Mouse (Mus musculus) testis, adult 2 months (tissue): Measurements from ENCODE around the gene Ostm1. TPM values are rescaled to one million over a fixed set of nuclear protein-coding genes. Genes with fewer than 3 reads are reported as not detected.

Experiments
- H3K27ac ChIP-seq: fragments of 200-500 bp; 2 replicates; pipeline ENCODE4 v1.5.1; 2012; ENCODE audit warnings: low read depth, low read length; ENCODE audit not compliant: control insufficient read depth, insufficient read depth
- H3K27me3 ChIP-seq: fragments of 200-500 bp; 2 replicates; pipeline ENCODE4 v1.6.1; 2012; ENCODE audit warnings: mild to moderate bottlenecking, low read length, moderate library complexity; ENCODE audit not compliant: control insufficient read depth, insufficient read depth
- H3K36me3 ChIP-seq: fragments of 200-500 bp; 2 replicates; pipeline ENCODE4 v1.6.1; 2012; ENCODE audit warnings: mild to moderate bottlenecking, low read length; ENCODE audit not compliant: control insufficient read depth, insufficient read depth
- H3K4me1 ChIP-seq: fragments of 200-500 bp; 2 replicates; pipeline ENCODE4 v1.6.1; 2012; ENCODE audit warnings: low read length; ENCODE audit not compliant: control insufficient read depth, insufficient read depth
- H3K4me3 ChIP-seq: fragments of 200-500 bp; 2 replicates; pipeline ENCODE4 v1.5.1; 2012; ENCODE audit warnings: low read depth, mild to moderate bottlenecking, low read length, moderate library complexity, mixed read lengths; ENCODE audit not compliant: control insufficient read depth
- CTCF ChIP-seq: fragments of 200-500 bp; IDR thresholded peaks from 2 replicates; pipeline ENCODE4 v1.5.1; 2012; ENCODE audit warnings: low read depth, mild to moderate bottlenecking, inconsistent platforms, low read length, moderate library complexity; ENCODE audit not compliant: control insufficient read depth, insufficient read depth, insufficient replicate concordance
- POLR2A ChIP-seq: fragments of 200-500 bp; IDR thresholded peaks from 2 replicates; pipeline ENCODE4 v1.6.1; 2012; ENCODE audit warnings: low read depth, mild to moderate bottlenecking, inconsistent platforms, low read length, moderate library complexity; ENCODE audit not compliant: control insufficient read depth
- polyA plus RNA-seq: library from polyadenylated mRNA; depleted of rRNA; stranded (reverse); fragments of >200 nt; gene quantifications from 2 replicates; pipeline ENCODE4 v1.2.3, GENCODE M21; 2012

Ostm1 gene
- polyA plus RNA-seq, 1 experiment, result 4.1 TPM

DNA sequence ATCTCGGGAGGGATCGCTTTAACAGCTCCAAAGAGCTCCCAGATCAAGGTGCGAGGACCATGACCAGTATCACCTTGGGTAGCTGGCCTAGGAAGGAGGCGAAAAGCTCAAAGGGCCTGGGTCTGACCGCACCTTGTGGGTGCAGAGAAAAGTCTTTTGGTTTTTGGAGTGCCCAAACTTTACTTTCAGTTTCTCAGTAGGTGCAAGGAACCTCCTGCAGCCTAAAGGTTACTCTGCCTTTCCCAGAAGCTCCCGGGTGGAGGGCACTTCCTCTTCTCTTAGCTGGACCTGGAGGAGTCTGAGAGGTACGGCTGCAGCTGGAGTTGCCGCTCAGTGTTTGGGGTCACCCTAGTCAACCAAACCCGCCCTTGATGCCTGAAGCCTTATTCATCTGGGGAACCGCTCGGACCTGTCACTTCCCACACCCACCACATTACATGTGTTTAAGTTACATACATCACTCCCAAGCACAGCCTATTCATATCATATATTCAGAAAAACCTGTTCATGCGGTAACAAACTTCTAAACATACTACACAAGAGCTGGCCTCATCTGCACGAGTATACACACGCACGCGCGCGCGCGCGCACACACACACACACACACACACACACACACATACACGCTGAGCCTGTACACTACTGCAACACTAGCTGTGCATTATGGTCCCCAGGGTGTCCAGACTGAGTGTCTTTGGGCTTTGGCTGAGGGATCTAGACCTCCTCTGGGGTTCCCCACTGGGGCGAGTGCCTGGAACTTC lies 49.9 kb downstream of the Ostm1 start:
- TF ChIP-seq CTCF (no peak), POLR2A (no peak)
- Histone ChIP-seq H3K27me3 (peaks cover 14% of the 10 kb centered on the region), H3K36me3 (no peaks in the 10 kb centered on the region), H3K4me1 (peaks cover 17% of the 10 kb centered on the region), H3K4me3 (peak overlapping the region; percentile 20; the same call in 1 of the 2 replicates), H3K27ac (no peak overlapping the region)

DNA sequence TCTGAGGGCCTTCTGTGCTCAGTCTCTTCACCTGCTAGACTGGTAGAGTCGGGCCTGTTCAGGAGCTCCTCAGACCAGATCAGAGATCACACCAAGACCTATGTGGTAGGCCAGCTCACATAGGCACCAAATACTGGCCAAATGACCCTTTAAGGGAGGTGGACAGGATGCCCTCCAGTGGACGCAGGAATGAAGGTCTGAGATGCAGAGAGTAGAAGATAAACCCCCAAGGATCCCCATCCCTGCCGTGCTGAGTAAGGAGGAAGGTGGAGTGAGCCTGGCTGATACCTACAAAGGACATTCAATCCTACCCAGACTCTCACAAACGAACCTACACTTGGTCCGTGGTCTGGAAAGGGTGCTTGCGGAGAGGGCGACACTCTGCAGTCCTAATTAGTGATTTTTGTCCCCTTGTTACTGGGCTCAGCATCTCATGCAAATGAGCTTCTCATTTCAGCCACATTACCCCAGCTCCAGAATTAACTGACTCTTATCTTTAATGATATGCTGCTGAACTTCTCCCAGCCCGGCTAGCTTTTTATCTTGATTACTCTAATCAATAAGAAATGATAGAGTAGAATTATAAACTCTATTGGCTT lies 50.6 kb downstream of the Ostm1 start:
- H3K4me1 ChIP-seq, result peaks cover 17% of the 10 kb centered on the region

DNA sequence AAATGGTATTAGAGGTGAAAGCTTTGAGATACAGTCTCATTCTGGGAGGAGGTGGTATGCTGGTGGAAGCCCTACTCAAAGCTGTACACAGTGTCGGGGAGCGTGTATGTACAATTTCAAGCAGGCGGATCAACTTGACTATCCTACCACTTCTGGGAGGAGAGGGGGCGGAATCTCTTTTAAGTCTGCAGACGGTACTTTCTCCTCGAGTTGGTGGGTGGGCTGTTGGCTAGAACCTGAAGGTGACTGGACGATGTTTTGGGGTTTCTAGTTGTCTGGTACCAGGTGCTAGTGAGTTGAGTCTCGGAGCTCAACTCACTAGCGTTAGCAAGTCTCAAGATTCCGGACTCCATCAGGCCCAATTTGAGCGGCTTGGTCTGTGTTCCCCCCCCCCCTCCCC lies 51.4 kb downstream of the Ostm1 start:
- Histone ChIP-seq H3K27ac (no peak overlapping the region), H3K27me3 (peaks cover 14% of the 10 kb centered on the region), H3K4me1 (peaks cover 17% of the 10 kb centered on the region), H3K36me3 (no peaks in the 10 kb centered on the region), H3K4me3 (no peak overlapping the region)
- no peak for TF ChIP-seq POLR2A
- TF ChIP-seq CTCF, result no peak

More for the DNA sequence above, 50.6 kb downstream of the Ostm1 start:
- Histone ChIP-seq H3K27ac (no peak overlapping the region), H3K36me3 (no peaks in the 10 kb centered on the region), H3K27me3 (peaks cover 14% of the 10 kb centered on the region), H3K4me3 (no peak overlapping the region)
- no peak for TF ChIP-seq CTCF
- TF ChIP-seq POLR2A, result no peak

DNA sequence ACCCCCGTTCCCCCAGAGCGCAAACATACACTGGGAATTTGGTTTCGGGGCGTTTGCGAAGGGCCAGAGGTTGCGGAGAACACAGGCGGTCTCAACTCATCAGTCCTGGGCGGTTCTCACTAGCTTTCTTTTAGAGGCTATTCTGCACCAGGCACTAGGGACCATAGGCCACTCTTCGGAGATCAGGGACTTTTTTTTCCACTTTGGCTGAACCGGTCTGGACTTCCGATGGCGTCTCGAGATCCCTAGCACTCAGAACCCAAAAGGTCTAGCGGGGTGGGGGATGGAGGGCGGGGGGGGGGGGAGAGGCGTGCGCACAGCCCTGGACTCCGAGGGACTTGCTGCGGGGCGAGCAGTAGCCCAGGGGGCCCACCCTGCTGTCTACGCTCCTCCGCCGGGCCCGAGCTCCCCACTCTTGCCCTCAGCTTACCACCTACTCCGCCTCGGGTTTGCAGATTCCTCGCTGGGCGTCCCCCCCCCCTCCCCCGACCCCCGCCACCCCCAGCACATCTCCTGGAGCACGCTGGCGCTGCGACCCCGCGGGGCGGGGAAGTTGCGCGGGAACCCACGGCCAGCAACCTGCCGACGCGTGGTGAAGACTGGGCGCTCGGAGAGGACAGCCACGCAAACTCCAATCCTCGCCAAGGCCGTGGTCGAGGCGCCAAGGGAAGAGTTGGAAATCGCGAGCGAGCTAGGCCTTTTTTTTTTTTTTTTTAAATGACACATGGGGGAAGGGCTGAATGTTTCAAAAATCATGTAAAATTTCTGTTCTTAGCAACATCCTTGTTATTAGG lies 52.1 kb downstream of the Ostm1 start:
- Histone ChIP-seq H3K4me1 (peaks cover 17% of the 10 kb centered on the region), H3K27me3 (peaks cover 14% of the 10 kb centered on the region), H3K27ac (no peak overlapping the region), H3K36me3 (no peaks in the 10 kb centered on the region), H3K4me3 (no peak overlapping the region)
- TF ChIP-seq CTCF (no peak), POLR2A (no peak)

DNA sequence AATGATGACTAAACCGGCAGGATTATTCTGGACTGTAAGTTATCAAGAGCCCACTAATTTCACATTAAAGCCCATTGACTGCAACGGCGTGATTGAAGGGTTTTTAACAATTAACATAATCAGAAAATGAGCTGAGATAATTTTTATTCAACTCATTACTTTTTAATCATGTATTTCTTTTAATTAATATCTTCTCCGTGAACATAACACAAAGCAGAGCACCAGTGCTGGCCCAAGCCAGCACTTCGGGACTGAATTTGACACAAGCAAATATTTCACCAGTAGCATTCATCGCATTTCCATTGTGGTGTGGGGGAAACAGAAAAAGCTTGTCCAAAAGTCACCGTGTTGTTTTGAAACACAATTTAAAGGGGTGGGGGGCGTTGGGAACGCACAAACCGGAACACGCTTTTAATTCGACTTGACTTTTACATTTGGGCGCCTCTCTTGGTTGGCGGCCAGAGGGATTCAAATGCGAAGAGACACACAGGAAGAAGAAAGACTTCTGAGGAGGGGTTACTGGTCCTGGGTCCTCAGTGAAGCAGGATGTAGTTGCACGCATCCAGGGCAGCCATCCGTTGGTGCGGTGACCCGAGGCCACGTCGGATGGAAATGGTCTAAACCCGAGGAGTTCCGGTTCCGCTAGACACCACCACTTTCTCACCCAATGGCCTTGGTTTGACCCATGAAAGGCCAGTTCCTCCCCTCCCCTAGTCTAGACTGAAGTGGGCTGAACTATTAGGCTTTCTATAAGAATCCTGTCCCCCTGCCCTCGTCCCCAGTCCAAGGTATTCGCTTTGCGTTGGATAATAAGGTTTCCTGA lies 52.9 kb downstream of the Ostm1 start:
- H3K36me3 ChIP-seq, result no peaks in the 10 kb centered on the region
- TF ChIP-seq POLR2A, result no peak
- no peak for TF ChIP-seq CTCF
- no peak overlapping the region for H3K27ac ChIP-seq
- H3K27me3 ChIP-seq, result peaks cover 10% of the 10 kb centered on the region
- H3K4me3 ChIP-seq, result peak overlapping the region; percentile 5
- H3K4me1 ChIP-seq, result peaks cover 16% of the 10 kb centered on the region

DNA sequence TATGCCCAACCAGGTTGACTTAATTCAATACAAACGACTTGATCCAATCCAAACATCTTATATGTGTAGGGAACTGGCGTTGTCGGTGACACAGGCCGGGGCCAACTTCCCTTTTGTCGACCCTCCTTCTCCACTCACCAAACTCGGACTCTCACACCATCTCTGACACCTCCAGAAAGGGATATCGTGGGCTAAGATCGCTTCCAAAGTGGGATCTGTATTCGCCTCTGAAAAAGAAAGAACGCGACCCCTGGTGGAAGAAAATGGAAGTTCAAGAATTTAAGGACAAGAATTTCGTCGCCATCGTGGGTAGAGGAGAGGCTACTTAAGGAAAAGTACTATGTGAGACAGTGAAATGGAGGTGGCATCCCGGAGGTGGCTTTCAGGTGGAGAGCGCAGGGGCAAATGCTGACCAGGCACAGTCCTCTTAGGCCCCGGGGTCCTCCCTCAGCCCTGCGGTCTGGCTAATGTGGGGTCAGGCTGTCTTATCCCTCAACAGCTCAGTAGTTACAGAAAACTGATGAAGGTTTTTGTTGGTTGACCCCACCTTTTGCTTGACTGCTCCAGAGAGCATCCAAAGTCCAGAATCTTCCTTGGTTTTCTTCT lies 53.7 kb downstream of the Ostm1 start:
- TF ChIP-seq CTCF, result 0 out of 2 replicates have a peak, but pooled peaks have one; percentile 19
- TF ChIP-seq POLR2A, result no peak
- no peak overlapping the region for H3K27ac ChIP-seq
- H3K4me1 ChIP-seq, result peaks cover 14% of the 10 kb centered on the region
- no peaks in the 10 kb centered on the region for H3K36me3 ChIP-seq
- H3K4me3 ChIP-seq, result peak overlapping the region; percentile 5; the same call in 1 of the 2 replicates
- peaks cover 10% of the 10 kb centered on the region for H3K27me3 ChIP-seq
